Mouse (Mus musculus) E14TG2a.4 (cell line): ENCODE measurements around the gene Shank2.

Experiments used
- CTCF ChIP-seq: conservative IDR thresholded peaks from 2 replicates; pipeline ENCODE4 v1.5.1; 2014; ENCODE audit warnings: low read length
- POU5F1 ChIP-seq: IDR thresholded peaks from 2 replicates; pipeline ENCODE4 v1.6.1; 2014; ENCODE audit warnings: low read length, borderline replicate concordance

GRCm38 (mm10) chr7:144458881-144459280, 457.2 kb downstream of the Shank2 start:
- TF ChIP-seq CTCF (no peak), POU5F1 (no peak)
